ENCODE assay signal across 16 mouse cellular contexts in genomic region chr6:148199729-148200128, GRCm38 (mm10).
"Had no signal": no experiment of that assay in that cellular context is flagged by ENCODE, and none has a peak within 500 bp of the region (broad histone marks: within the 10 kb centered on the region; RNA-seq: fewer than 3 reads in every experiment).

No protein-coding gene starts in this region.

- DNase-seq: kidney, adult 9 months; kidney, postnatal 14 days; layer of hippocampus, adult 9-11 months; liver, embryonic 13.5 days; lung, embryonic 14.5 days; lung, postnatal 10 days; lung, postnatal 4 days; midbrain, embryonic 14.5 days; right cerebral cortex, adult 18-20 months; right cerebral cortex, postnatal 25 days had no signal

- H3K4me2 ChIP-seq: limb, embryonic 12.5 days; liver, embryonic 13.5 days; lung, embryonic 14.5 days; neural tube, embryonic 15.5 days had no signal

- H3K4me3 ChIP-seq: limb, embryonic 12.5 days; liver, embryonic 13.5 days; midbrain, embryonic 10.5 days; myocyte; neural tube, embryonic 15.5 days had no signal

- H3K9me3 ChIP-seq: limb, embryonic 12.5 days; liver, embryonic 13.5 days; midbrain, embryonic 10.5 days; neural tube, embryonic 15.5 days had no signal

- H3K27me3 ChIP-seq: limb, embryonic 12.5 days; liver, embryonic 13.5 days; neural tube, embryonic 15.5 days had no signal

- ATAC-seq: hindbrain, embryonic 16.5 days; inflammation-experienced regulatory T-cells, adult 6 months had no signal

- H3K9ac ChIP-seq: limb, embryonic 12.5 days; liver, embryonic 13.5 days; lung, embryonic 14.5 days; neural tube, embryonic 15.5 days had no signal

- H3K27ac ChIP-seq: limb, embryonic 12.5 days; liver, embryonic 13.5 days; midbrain, embryonic 10.5 days; neural tube, embryonic 15.5 days had no signal

- H3K4me1 ChIP-seq: limb, embryonic 12.5 days; liver, embryonic 13.5 days; midbrain, embryonic 10.5 days; neural tube, embryonic 15.5 days had no signal
